In the genomic region with DNA sequence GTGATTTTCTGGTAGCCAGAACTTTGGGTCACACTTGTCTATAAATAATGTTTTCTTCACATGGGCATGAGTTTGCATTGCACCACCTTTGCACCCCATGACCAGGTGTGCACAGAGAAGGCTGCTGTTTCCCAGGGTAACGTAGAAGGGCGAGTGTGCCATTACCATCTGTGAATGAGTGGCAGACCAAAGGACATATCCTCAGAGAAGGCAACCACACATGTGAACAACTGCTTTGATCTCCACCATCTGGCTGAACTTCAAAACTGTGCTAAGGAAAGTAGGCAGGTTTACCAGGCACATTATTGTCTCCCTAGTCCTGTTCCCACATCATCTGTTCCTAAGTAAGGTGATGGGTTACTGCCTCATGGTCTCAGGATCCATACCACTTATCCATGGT, we compare ENCODE assay signal across 16 mouse cellular contexts.
DNase-seq lines count a peak whose midpoint lies in the region; ATAC-seq and TF ChIP-seq lines count a peak whose summit lies in the region.
"Had no signal": no experiment of that assay in that cellular context is flagged by ENCODE, and none has a peak within 500 bp of the region (broad histone marks: within the 10 kb centered on the region; RNA-seq: fewer than 3 reads in every experiment).

No protein-coding gene starts in this region.

- WGBS in embryonic facial prominence, embryonic 11.5 days: 59% methylated on average over 2 of the region's 2 CpGs

- no peak for ATAC-seq in embryonic facial prominence, embryonic 11.5 days (replicated peaks; ENCODE audit: insufficient number of reproducible peaks, low FRiP score, low TSS enrichment, low read depth)
- ATAC-seq in monocyte, adult 5-6 weeks (replicated peaks; ENCODE audit: insufficient number of reproducible peaks, low FRiP score, low TSS enrichment, poor library complexity, severe bottlenecking): no peak
- ATAC-seq: forebrain, embryonic 15.5 days; hindbrain, postnatal 0 days had no signal

- H3K27me3 ChIP-seq in embryonic facial prominence, embryonic 11.5 days (ENCODE audit: control insufficient read depth, insufficient read depth, low read length): no peaks in the 10 kb centered on the region
- H3K27me3 ChIP-seq: embryonic facial prominence, embryonic 12.5 days; forebrain, embryonic 15.5 days; heart, embryonic 12.5 days; hindbrain, embryonic 13.5 days had no signal

- no peak overlapping the region for H3K27ac ChIP-seq in embryonic facial prominence, embryonic 11.5 days (replicated peaks; ENCODE audit: low read depth, low read length)
- no peak overlapping the region for H3K27ac ChIP-seq in layer of hippocampus, adult 2 months
- H3K27ac ChIP-seq: embryonic facial prominence, embryonic 12.5 days; forebrain, embryonic 15.5 days; hindbrain, embryonic 13.5 days; hindbrain, postnatal 0 days had no signal

- no peaks in the 10 kb centered on the region for H3K4me1 ChIP-seq in embryonic facial prominence, embryonic 11.5 days (ENCODE audit: control insufficient read depth, insufficient read depth, low read length)
- H3K4me1 ChIP-seq: embryonic facial prominence, embryonic 12.5 days; hindbrain, embryonic 13.5 days had no signal

- DNase-seq in embryonic facial prominence, embryonic 11.5 days (ENCODE audit: low spot score): peak; percentile 25
- DNase-seq in thymus, adult 18-20 months: peak; percentile 19 to 50
- DNase-seq in thymus, postnatal 14 days: peak; percentile 63
- no peak for DNase-seq in layer of hippocampus, adult 11-12 months (ENCODE audit: low spot score)
- no peak for DNase-seq in layer of hippocampus, adult 2 months (ENCODE audit: low spot score in 2 of 2)
- DNase-seq: adrenal gland, adult 2 months; adrenal gland, postnatal 36 days; cerebellum, adult 2 months; cerebellum, postnatal 10 days; gastrocnemius, postnatal 14 days had no signal

- H3K9me3 ChIP-seq in embryonic facial prominence, embryonic 11.5 days (replicated peaks; ENCODE audit: control insufficient read depth, low read length): no peaks in the 10 kb centered on the region
- H3K9me3 ChIP-seq: embryonic facial prominence, embryonic 12.5 days; forebrain, embryonic 15.5 days; heart, embryonic 12.5 days; hindbrain, embryonic 13.5 days had no signal

- no peak for TF ChIP-seq CTCF in layer of hippocampus, adult 2 months (conservative IDR thresholded peaks at IDR 0.05)

- no peak overlapping the region for H3K4me3 ChIP-seq in embryonic facial prominence, embryonic 11.5 days (ENCODE audit: low read depth, low read length)
- no peak overlapping the region for H3K4me3 ChIP-seq in layer of hippocampus, adult 2 months
- H3K4me3 ChIP-seq: embryonic facial prominence, embryonic 12.5 days; forebrain, embryonic 15.5 days; heart, embryonic 12.5 days; hindbrain, embryonic 13.5 days had no signal

- no peak overlapping the region for H3K4me2 ChIP-seq in embryonic facial prominence, embryonic 11.5 days (ENCODE audit: low read depth, low read length)
- H3K4me2 ChIP-seq: embryonic facial prominence, embryonic 12.5 days; forebrain, embryonic 15.5 days; heart, embryonic 12.5 days; hindbrain, embryonic 13.5 days had no signal

- no peak overlapping the region for H3K9ac ChIP-seq in embryonic facial prominence, embryonic 11.5 days (replicated peaks; ENCODE audit: low read length)
- H3K9ac ChIP-seq: embryonic facial prominence, embryonic 12.5 days; forebrain, embryonic 15.5 days; heart, embryonic 12.5 days; hindbrain, embryonic 13.5 days had no signal

- H3K36me3 ChIP-seq in embryonic facial prominence, embryonic 11.5 days (replicated peaks; ENCODE audit: control insufficient read depth, insufficient read depth, low read depth, low read length): no peaks in the 10 kb centered on the region
- H3K36me3 ChIP-seq: embryonic facial prominence, embryonic 12.5 days; forebrain, embryonic 15.5 days had no signal

Comparison
In these comparisons a context has a peak if more than half of its experiments do, and no peak if none do; other contexts are left out.
1. DNase-seq: peak in embryonic facial prominence, embryonic 11.5 days (single experiment), thymus, adult 18-20 months (2 of 2) and thymus, postnatal 14 days (single experiment); none in layer of hippocampus, adult 11-12 months (single experiment) and layer of hippocampus, adult 2 months (0 of 2).